Mouse (Mus musculus) right cerebral cortex, adult 18-20 months (tissue): ENCODE measurements around the gene Tekt3.

Experiments
- DNase-seq: peaks from one replicate; pipeline ENCODE4 v3.0.0; 2022; ENCODE audit warnings: mixed read lengths

The Tekt3 gene

GRCm38 (mm10) chr11:63127513-63127912, 66.1 kb downstream of the Tekt3 start:
- DNase-seq, result no peak

- DNase-seq, result no peak
These were observed 67.3 kb downstream of the Tekt3 start, which contains the start of gene Pmp22 for GRCm38 (mm10) chr11:63128784-63129183. Gene Pmp22, plus strand, starts transcription at chr11:63128982.

GRCm38 (mm10) chr11:63129375-63129774, 67.9 kb downstream of the Tekt3 start:
- DNase-seq, result no peak

GRCm38 (mm10) chr11:63129840-63130239, 68.4 kb downstream of the Tekt3 start:
- no peak for DNase-seq

- peak; percentile 48 for DNase-seq
These were observed 69.0 kb downstream of the Tekt3 start for GRCm38 (mm10) chr11:63130497-63130896.

- DNase-seq, result peak; percentile 19
These were observed 69.7 kb downstream of the Tekt3 start for GRCm38 (mm10) chr11:63131001-63131692.

- no peak for DNase-seq
These were observed 70.2 kb downstream of the Tekt3 start for GRCm38 (mm10) chr11:63131693-63132040.

- DNase-seq, result no peak
These were observed 70.7 kb downstream of the Tekt3 start for GRCm38 (mm10) chr11:63132151-63132500.

- peak; percentile 72 for DNase-seq
These were observed 71.3 kb downstream of the Tekt3 start for GRCm38 (mm10) chr11:63132501-63133435.

- DNase-seq, result no peak
These were observed 72.6 kb downstream of the Tekt3 start for GRCm38 (mm10) chr11:63134021-63134420.

- DNase-seq, result peak; percentile 19
These were observed 73.5 kb downstream of the Tekt3 start for GRCm38 (mm10) chr11:63134742-63135482.

GRCm38 (mm10) chr11:63135622-63136021, 74.2 kb downstream of the Tekt3 start:
- DNase-seq, result peak; percentile 93

- peak; percentile 26 for DNase-seq
These were observed 74.8 kb downstream of the Tekt3 start for GRCm38 (mm10) chr11:63136205-63136604.

- DNase-seq, result no peak
These were observed 75.5 kb downstream of the Tekt3 start for GRCm38 (mm10) chr11:63136836-63137416.

GRCm38 (mm10) chr11:63138739-63139138, 77.3 kb downstream of the Tekt3 start:
- DNase-seq, result no peak

- no peak for DNase-seq
These were observed 80.9 kb downstream of the Tekt3 start for GRCm38 (mm10) chr11:63142311-63142710.

- DNase-seq, result no peak
These were observed 81.4 kb downstream of the Tekt3 start for GRCm38 (mm10) chr11:63142816-63143215.

- no peak for DNase-seq
These were observed 82.0 kb downstream of the Tekt3 start for GRCm38 (mm10) chr11:63143486-63143885.
